Mouse (Mus musculus) fat pad, adult 2 months (tissue): Measurements from ENCODE around the gene Olfr381.
"Not testable (repeated sequence)": the region's sequence is repeated elsewhere in the genome, so short reads cannot be mapped to it uniquely, and the experiment has no call there.

Experiments used
- DNase-seq: peaks from one replicate; pipeline ENCODE4 v3.0.0-alpha.2; 2011; ENCODE audit warnings: low read depth, low spot score; ENCODE audit errors: extremely low read depth

Olfr381 gene

DNA sequence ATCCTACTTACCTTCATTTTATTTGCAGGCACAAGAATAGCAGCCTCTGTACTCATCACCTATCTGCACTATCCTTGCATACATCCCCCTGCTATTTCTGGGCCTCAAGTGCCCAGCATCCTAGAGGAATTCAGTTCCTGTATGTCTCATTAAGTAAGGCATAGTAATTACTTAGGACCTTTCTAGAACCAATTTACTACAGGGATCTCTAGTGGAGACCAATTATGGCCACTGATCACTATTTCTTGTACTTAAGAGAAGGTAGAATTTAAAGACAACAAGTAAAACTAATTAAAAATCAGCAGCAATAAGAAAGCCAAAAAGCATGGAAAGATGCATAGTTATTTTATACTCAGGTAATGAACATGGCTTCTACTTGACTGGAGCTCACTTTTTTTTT, at the start of gene Olfr381:
TSS of gene Olfr381 (minus strand) at position 101 of the 400 bp plus-strand sequence.
- DNase-seq, result no peak

GRCm38 (mm10) chr11:73528971-73529370, 37.6 kb upstream of the Olfr381 start:
- DNase-seq, result not testable (repeated sequence)

- no peak for DNase-seq
These were observed 25.7 kb upstream of the Olfr381 start, which contains the start of gene Olfr382 for GRCm38 (mm10) chr11:73517097-73517496. Olfr382 (minus strand) TSS chr11:73517197.

DNA sequence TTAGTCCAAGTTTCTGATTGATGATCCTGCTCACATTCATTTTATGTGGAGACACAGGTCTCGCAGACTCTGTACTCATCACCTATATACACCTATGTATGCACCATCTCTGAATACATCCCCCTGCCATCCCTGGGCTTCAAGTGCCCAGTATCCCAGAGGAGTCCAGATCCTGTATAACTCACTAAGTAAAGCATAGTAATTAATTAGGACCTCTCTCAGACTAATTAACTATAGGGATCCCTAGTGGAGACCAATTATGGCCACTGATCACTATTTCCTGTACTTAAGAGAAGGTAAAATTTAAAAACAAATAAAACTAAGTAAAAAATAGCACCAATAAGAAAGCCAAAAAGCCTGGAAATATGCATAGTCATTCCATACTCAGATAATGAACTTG, 34.0 kb downstream of the Olfr381 start, which contains the start of gene Olfr380:
TSS of gene Olfr380 (minus strand) at position 101 of the 400 bp plus-strand sequence.
- DNase-seq, result no peak
